Mouse (Mus musculus) bone marrow, adult 2 months (tissue): ENCODE data around the gene Ufd1. TPM values are rescaled to one million over a fixed set of nuclear protein-coding genes. Genes with fewer than 3 reads are reported as not detected.
"Not testable (repeated sequence)": the region's sequence is repeated elsewhere in the genome, so short reads cannot be mapped to it uniquely, and the experiment has no call there.

Source experiments
- H3K27ac ChIP-seq: fragments of 200-500 bp; 2 replicates; pipeline ENCODE4 v1.5.1; 2012; ENCODE audit warnings: low read depth, mild to moderate bottlenecking, control low read depth, inconsistent platforms, low read length; ENCODE audit not compliant: control insufficient read depth, poor library complexity, insufficient read depth
- H3K4me1 ChIP-seq: fragments of 200-500 bp; 2 replicates; pipeline ENCODE4 v1.6.1; 2011; ENCODE audit warnings: low read length; ENCODE audit not compliant: control insufficient read depth, insufficient read depth
- H3K4me3 ChIP-seq: fragments of 200-500 bp; replicated peaks from 2 replicates; pipeline ENCODE3; 2011; ENCODE audit warnings: mild to moderate bottlenecking, low read depth, low read length, control low read depth; ENCODE audit not compliant: control insufficient read depth
- CTCF ChIP-seq: fragments of 200-500 bp; IDR thresholded peaks from 2 replicates; pipeline ENCODE4 v1.5.1; 2011; ENCODE audit warnings: low read length, control low read depth; ENCODE audit not compliant: control insufficient read depth, insufficient read depth
- POLR2A ChIP-seq: fragments of 200-500 bp; IDR thresholded peaks from 2 replicates; pipeline ENCODE4 v1.6.1; 2011; ENCODE audit warnings: low read depth, mild to moderate bottlenecking, control low read depth, low read length, borderline replicate concordance; ENCODE audit not compliant: control insufficient read depth
- WGBS: fragments of 180-500 bp; shearing (Covaris S2); methylation state at CpG from one replicate; pipeline ENCODE4 v1.1.7; 2018; 5-methylcytosine and 5-hydroxymethylcytosine counted together
- polyA plus RNA-seq: library from polyadenylated mRNA; stranded (reverse); fragments of >200 nt; gene quantifications from 2 replicates; pipeline ENCODE4 v1.2.4, GENCODE M21; 2011; ENCODE audit warnings: low replicate concordance; ENCODE audit not compliant: missing spikeins, insufficient read depth, insufficient read length

The Ufd1 gene
- polyA plus RNA-seq, 1 experiment = 56.5 TPM

DNA sequence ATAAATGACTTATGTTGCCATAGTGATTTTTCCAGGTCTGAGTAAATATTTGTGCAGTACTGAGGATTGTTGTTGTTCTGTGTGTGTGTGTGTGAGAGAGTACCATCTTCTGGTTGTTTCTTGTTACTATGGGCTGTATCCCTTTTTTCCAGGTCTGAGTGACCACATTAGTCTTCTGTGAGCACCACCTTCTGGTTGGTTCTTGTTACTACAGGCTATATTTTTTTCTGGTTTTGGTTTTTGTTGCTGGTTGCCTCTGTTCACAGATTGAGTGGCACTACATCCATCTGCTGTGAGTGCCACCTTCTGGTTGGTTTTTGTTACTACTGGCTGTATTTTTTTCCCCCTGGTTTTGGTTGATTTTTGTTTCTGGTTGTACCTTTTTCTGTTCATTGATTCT is 47.0 kb downstream of the Ufd1 start:
- H3K4me3 ChIP-seq = no peak overlapping the region
- H3K4me1 ChIP-seq = no peaks in the 10 kb centered on the region; the same call in 1 of the 2 replicates
- H3K27ac ChIP-seq = no peak overlapping the region
- TF ChIP-seq POLR2A (no peak), CTCF (no peak)

GRCm38 (mm10) chr16:18860186-18860585 is 48.6 kb downstream of the Ufd1 start:
- no peak overlapping the region for H3K4me3 ChIP-seq
- no peaks in the 10 kb centered on the region for H3K4me1 ChIP-seq
- TF ChIP-seq POLR2A (no peak), CTCF (no peak)
- WGBS = 70% methylated on average over 1 of the region's 1 CpGs
- H3K27ac ChIP-seq = no peak overlapping the region

GRCm38 (mm10) chr16:18870495-18870894 is 58.9 kb downstream of the Ufd1 start:
- 60% methylated on average over 1 of the region's 1 CpGs for WGBS
- H3K4me3 ChIP-seq, H3K4me1 ChIP-seq, H3K27ac ChIP-seq: not testable (repeated sequence)

GRCm38 (mm10) chr16:18876091-18876441 is 64.5 kb downstream of the Ufd1 start:
- TF ChIP-seq CTCF = no peak
- no peak for TF ChIP-seq POLR2A
- no peaks in the 10 kb centered on the region; the same call in 1 of the 2 replicates for H3K4me1 ChIP-seq
- H3K4me3 ChIP-seq = peak overlapping the region; percentile 89
- peak overlapping the region; percentile 99 for H3K27ac ChIP-seq
- under 1% methylated on average over 17 of the region's 17 CpGs for WGBS

GRCm38 (mm10) chr16:18876442-18877308 is 65.1 kb downstream of the Ufd1 start, which contains the start of the genes Mrpl40 and Hira:
Mrpl40 (minus strand) TSS chr16:18876862.
Hira (plus strand) TSS chr16:18877037.
- Histone ChIP-seq H3K4me3 (peak within 1 kb of the TSS; percentile 99), H3K27ac (peak within 1 kb of the TSS; percentile 99), H3K4me1 (no peaks in the 10 kb centered on the region; the same call in 1 of the 2 replicates)
- WGBS = under 1% methylated on average over 93 of the region's 93 CpGs
- peak; percentile 76; the same call in 1 of the 2 replicates for TF ChIP-seq POLR2A
- TF ChIP-seq CTCF = no peak

- no peak for TF ChIP-seq POLR2A
- peak; percentile 36; the same call in 1 of the 2 replicates for TF ChIP-seq CTCF
- peak overlapping the region; percentile 99 for H3K4me3 ChIP-seq
- under 1% methylated on average over 43 of the region's 43 CpGs for WGBS
- peak overlapping the region; percentile 99 for H3K27ac ChIP-seq
- H3K4me1 ChIP-seq = no peaks in the 10 kb centered on the region; the same call in 1 of the 2 replicates
Observed at GRCm38 (mm10) chr16:18877386-18878090, 66.0 kb downstream of the Ufd1 start.

- 13% methylated on average over 20 of the region's 20 CpGs for WGBS
- Histone ChIP-seq H3K4me3 (peak overlapping the region; percentile 99), H3K4me1 (no peaks in the 10 kb centered on the region; the same call in 1 of the 2 replicates), H3K27ac (peak overlapping the region; percentile 99)
- TF ChIP-seq CTCF (no peak), POLR2A (no peak)
Observed at GRCm38 (mm10) chr16:18878091-18878720, 66.6 kb downstream of the Ufd1 start.

- H3K4me3 ChIP-seq = no peak overlapping the region
Observed at GRCm38 (mm10) chr16:18884044-18884443, 72.5 kb downstream of the Ufd1 start.

More at GRCm38 (mm10) chr16:18884044-18884443, 72.5 kb downstream of the Ufd1 start:
- TF ChIP-seq CTCF (no peak), POLR2A (no peak)
- H3K4me1 ChIP-seq = no peaks in the 10 kb centered on the region; the same call in 1 of the 2 replicates
- H3K27ac ChIP-seq = no peak overlapping the region

Other genes with a start within 250 kb of the Ufd1 start
- not detected in 2 replicates for gene Tbx1, start 221.1 kb upstream of the Ufd1 start, polyA plus RNA-seq
- gene Gp1bb, start 189.4 kb upstream of the Ufd1 start, polyA plus RNA-seq = 50.4 and 84.3 TPM in 2 replicates
- 13.1 and 15.2 TPM in 2 replicates for gene Gm49601, start 185.4 kb upstream of the Ufd1 start, polyA plus RNA-seq
- gene Sept5, start 181.8 kb upstream of the Ufd1 start, polyA plus RNA-seq = 13.9 and 41.9 TPM in 2 replicates
- gene Cldn5, start 34.9 kb upstream of the Ufd1 start, polyA plus RNA-seq = 6.9 and 10.4 TPM in 2 replicates
- 30.8 and 34.5 TPM in 2 replicates for gene Cdc45, start 208 bp downstream of the Ufd1 start, polyA plus RNA-seq
- 16.0 and 24.6 TPM in 2 replicates for gene 2510002D24Rik, start 24.8 kb downstream of the Ufd1 start, polyA plus RNA-seq
- not detected in 2 replicates for gene Gm28539, start 24.8 kb downstream of the Ufd1 start, polyA plus RNA-seq
- gene Mrpl40, start 65.1 kb downstream of the Ufd1 start, polyA plus RNA-seq = 23.8 and 52.7 TPM in 2 replicates
- gene Hira, start 65.3 kb downstream of the Ufd1 start, polyA plus RNA-seq = 13.7 and 30.9 TPM in 2 replicates